Mouse (Mus musculus): ENCODE measurements around the gene Pmepa1.
A peak's percentile ranks its signal among the peaks of the same experiment; 100 is the strongest.

Gene Pmepa1

GRCm38 (mm10) chr2:173275343-173276201 lies 761 bp downstream of the Pmepa1 start:
- peak; percentile 55 for DNase-seq (ENCODE audit: low spot score)

- DNase-seq (ENCODE audit: low spot score): no peak
Observed at GRCm38 (mm10) chr2:173274428-173275342, 1.6 kb downstream of the Pmepa1 start.

GRCm38 (mm10) chr2:173273885-173274284 lies 2.4 kb downstream of the Pmepa1 start:
- DNase-seq (ENCODE audit: low spot score): no peak

- DNase-seq (ENCODE audit: low spot score): peak; percentile 26
Observed at GRCm38 (mm10) chr2:173272354-173272900, 3.9 kb downstream of the Pmepa1 start.

GRCm38 (mm10) chr2:173271541-173271940 lies 4.8 kb downstream of the Pmepa1 start:
- DNase-seq (ENCODE audit: low spot score): no peak

GRCm38 (mm10) chr2:173270601-173271248 lies 5.6 kb downstream of the Pmepa1 start:
- DNase-seq (ENCODE audit: low spot score): no peak

GRCm38 (mm10) chr2:173270196-173270595 lies 6.1 kb downstream of the Pmepa1 start:
- no peak for DNase-seq (ENCODE audit: low spot score)

GRCm38 (mm10) chr2:173267562-173267961 lies 8.8 kb downstream of the Pmepa1 start:
- DNase-seq (ENCODE audit: low spot score): no peak

GRCm38 (mm10) chr2:173266349-173267112 lies 9.8 kb downstream of the Pmepa1 start:
- DNase-seq (ENCODE audit: low spot score): no peak

GRCm38 (mm10) chr2:173265468-173266265 lies 10.7 kb downstream of the Pmepa1 start:
- no peak for DNase-seq (ENCODE audit: low spot score)

- DNase-seq (ENCODE audit: low spot score): peak; percentile 47
Observed at GRCm38 (mm10) chr2:173264467-173265128, 11.7 kb downstream of the Pmepa1 start.

- no peak for DNase-seq (ENCODE audit: low spot score)
Observed at GRCm38 (mm10) chr2:173263636-173264330, 12.6 kb downstream of the Pmepa1 start.

- DNase-seq (ENCODE audit: low spot score): no peak
Observed at GRCm38 (mm10) chr2:173261497-173261896, 14.8 kb downstream of the Pmepa1 start.

- no peak for DNase-seq (ENCODE audit: low spot score)
Observed at GRCm38 (mm10) chr2:173258459-173259091, 17.8 kb downstream of the Pmepa1 start.

GRCm38 (mm10) chr2:173257610-173258009 lies 18.7 kb downstream of the Pmepa1 start:
- DNase-seq (ENCODE audit: low spot score): peak; percentile 73

GRCm38 (mm10) chr2:173256552-173256949 lies 19.8 kb downstream of the Pmepa1 start:
- DNase-seq (ENCODE audit: low spot score): no peak

- no peak for DNase-seq (ENCODE audit: low spot score)
Observed at GRCm38 (mm10) chr2:173255810-173256551, 20.4 kb downstream of the Pmepa1 start.
